Mouse (Mus musculus) limb, embryonic 13.5 days (tissue): Measurements from ENCODE around the gene Lemd2. TPM values are rescaled to one million over a fixed set of nuclear protein-coding genes. Genes with fewer than 3 reads are reported as not detected.
A peak's percentile ranks its signal among the peaks of the same experiment; 100 is the strongest.

ENCODE experiments used
- ATAC-seq: fragments of 200-750 bp; cut with Nextera tagmentation; 2 replicates; pipeline ENCODE4 v1.8.0; 2017; ENCODE audit warnings: low read depth, moderate number of reproducible peaks, moderate TSS enrichment; ENCODE audit not compliant: low FRiP score
- H3K27ac ChIP-seq: fragments of 300-500 bp; sonication (generic); 2 replicates; pipeline ENCODE4 v1.5.1; 2015; ENCODE audit warnings: inconsistent platforms, mild to moderate bottlenecking, moderate library complexity
- H3K27me3 ChIP-seq: fragments of 300-500 bp; sonication (generic); 2 replicates; pipeline ENCODE4 v1.6.1; 2015; ENCODE audit warnings: mild to moderate bottlenecking, inconsistent platforms
- H3K36me3 ChIP-seq: fragments of 300-500 bp; sonication (generic); 2 replicates; pipeline ENCODE4 v1.6.1; 2015; ENCODE audit warnings: inconsistent platforms, mild to moderate bottlenecking, moderate library complexity
- H3K4me1 ChIP-seq: fragments of 300-500 bp; sonication (generic); 2 replicates; pipeline ENCODE4 v1.6.1; 2015; ENCODE audit warnings: inconsistent platforms
- H3K4me2 ChIP-seq: fragments of 300-500 bp; sonication (generic); replicated peaks from 2 replicates; pipeline ENCODE4 v1.6.1; 2015; ENCODE audit warnings: inconsistent platforms, mild to moderate bottlenecking, moderate library complexity
- H3K4me3 ChIP-seq: fragments of 300-500 bp; sonication (generic); 2 replicates; pipeline ENCODE4 v1.5.1; 2015; ENCODE audit warnings: moderate library complexity, mild to moderate bottlenecking, inconsistent platforms
- H3K9ac ChIP-seq: fragments of 300-500 bp; sonication (generic); 2 replicates; pipeline ENCODE4 v1.6.1; 2015; ENCODE audit warnings: mild to moderate bottlenecking, inconsistent platforms
- H3K9me3 ChIP-seq: fragments of 300-500 bp; sonication (generic); 2 replicates; pipeline ENCODE4 v1.6.1; 2016; ENCODE audit warnings: inconsistent platforms
- WGBS: fragments of 180-500 bp; shearing (Covaris S2); methylation state at CpG from one replicate; pipeline ENCODE4 v1.1.7; 2015; 5-methylcytosine and 5-hydroxymethylcytosine counted together
- polyA plus RNA-seq: library from polyadenylated mRNA; unstranded; fragments of >200 nt; fragmentation: Nextera tagmentation; extraction: Ambion mirVana; gene quantifications from 2 replicates; pipeline ENCODE4 v1.2.1, GENCODE M21; 2015

Gene Lemd2
- polyA plus RNA-seq, 1 experiment from 2014 or later: 18.6 TPM

DNA sequence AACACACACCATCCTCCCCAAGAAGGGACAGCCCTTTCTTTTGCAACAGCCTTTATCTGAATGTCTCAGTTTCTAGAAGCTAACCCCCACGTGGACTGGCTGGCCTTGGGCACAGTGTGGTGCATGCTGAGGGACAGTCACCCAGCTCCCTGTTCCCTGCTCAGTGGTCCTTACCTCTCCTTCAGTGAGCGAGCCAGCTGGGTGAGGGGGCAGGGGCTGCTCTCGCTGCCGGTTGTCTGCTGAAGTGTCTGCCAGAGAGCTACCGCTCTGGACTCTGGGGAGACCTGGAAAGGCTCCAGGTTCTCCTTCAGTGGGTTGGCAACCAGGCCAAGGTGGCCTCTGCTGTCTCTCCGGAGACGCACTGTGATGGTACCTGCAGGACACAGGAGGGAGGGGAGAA, 53.4 kb downstream of the Lemd2 start:
- Histone ChIP-seq H3K4me2 (no peak overlapping the region), H3K9me3 (no peaks in the 10 kb centered on the region), H3K27ac (no peak overlapping the region), H3K9ac (peak overlapping the region; percentile 31; the same call in 1 of the 2 replicates), H3K4me3 (no peak overlapping the region), H3K36me3 (no peaks in the 10 kb centered on the region), H3K27me3 (no peaks in the 10 kb centered on the region; the same call in 1 of the 2 replicates), H3K4me1 (peaks cover 76% of the 10 kb centered on the region)
- 67% methylated on average over 7 of the region's 7 CpGs for WGBS
- ATAC-seq: no peak

DNA sequence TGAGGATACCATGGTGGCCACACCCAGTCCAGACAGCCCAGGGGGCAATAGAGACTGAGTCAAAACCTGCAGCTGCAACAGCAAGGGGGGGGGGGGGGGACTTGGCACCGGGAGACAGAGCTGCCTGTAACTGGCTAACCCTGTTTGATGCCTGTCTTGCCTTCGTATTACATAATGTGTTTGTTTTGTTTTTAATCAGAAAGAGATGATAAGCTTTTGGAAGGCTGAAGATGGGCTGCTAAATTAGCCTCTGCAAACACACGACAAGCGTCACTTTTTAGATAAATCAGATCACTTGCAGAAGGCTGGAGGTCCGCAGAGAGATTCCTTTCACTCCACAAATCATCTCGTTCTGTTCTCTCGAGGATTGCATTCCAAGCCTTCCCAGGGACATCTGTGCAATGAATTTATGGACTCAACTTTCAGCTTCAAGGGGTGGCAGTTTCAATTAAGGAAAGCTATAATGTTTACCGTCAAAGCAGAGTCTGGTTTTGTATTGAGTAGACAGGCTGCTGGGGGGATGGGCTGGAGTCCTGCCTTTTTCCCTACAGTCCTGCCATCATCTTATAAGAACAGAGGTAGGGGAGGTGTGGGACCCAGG, 57.8 kb downstream of the Lemd2 start:
- WGBS: 4% methylated on average over 8 of the region's 8 CpGs
- Histone ChIP-seq H3K27me3 (no peaks in the 10 kb centered on the region; the same call in 1 of the 2 replicates), H3K27ac (no peak overlapping the region), H3K4me3 (no peak overlapping the region), H3K9me3 (no peaks in the 10 kb centered on the region), H3K4me1 (peaks cover 71% of the 10 kb centered on the region), H3K36me3 (no peaks in the 10 kb centered on the region), H3K4me2 (peak overlapping the region; percentile 19), H3K9ac (no peak overlapping the region)
- no peak for ATAC-seq

DNA sequence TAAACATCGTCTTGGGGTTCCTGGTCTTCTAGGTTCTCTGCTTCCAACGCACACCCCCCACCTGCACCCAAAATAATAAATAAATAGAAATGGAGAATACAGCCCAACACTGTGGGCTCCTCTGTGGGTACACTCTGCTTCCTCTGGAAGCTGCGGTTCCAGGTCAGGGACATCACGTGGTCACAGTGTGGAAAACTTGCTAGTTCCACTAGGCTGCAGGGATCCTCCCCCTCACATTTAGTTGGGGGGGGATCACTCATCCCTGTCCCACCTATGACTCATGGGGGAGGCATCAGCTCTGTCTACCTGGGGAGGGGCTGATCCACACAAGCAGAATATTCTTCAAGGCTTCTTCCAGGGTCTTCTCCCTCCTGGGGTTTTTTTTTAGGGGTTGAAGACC, 60.1 kb downstream of the Lemd2 start:
- 59% methylated on average over 4 of the region's 4 CpGs for WGBS
- H3K4me3 ChIP-seq: no peak overlapping the region
- no peak for ATAC-seq
- no peak overlapping the region for H3K27ac ChIP-seq
- no peak overlapping the region for H3K9ac ChIP-seq
- H3K4me1 ChIP-seq: peaks cover 76% of the 10 kb centered on the region
- H3K4me2 ChIP-seq: no peak overlapping the region
- H3K36me3 ChIP-seq: no peaks in the 10 kb centered on the region
- no peaks in the 10 kb centered on the region for H3K9me3 ChIP-seq
- no peaks in the 10 kb centered on the region for H3K27me3 ChIP-seq

DNA sequence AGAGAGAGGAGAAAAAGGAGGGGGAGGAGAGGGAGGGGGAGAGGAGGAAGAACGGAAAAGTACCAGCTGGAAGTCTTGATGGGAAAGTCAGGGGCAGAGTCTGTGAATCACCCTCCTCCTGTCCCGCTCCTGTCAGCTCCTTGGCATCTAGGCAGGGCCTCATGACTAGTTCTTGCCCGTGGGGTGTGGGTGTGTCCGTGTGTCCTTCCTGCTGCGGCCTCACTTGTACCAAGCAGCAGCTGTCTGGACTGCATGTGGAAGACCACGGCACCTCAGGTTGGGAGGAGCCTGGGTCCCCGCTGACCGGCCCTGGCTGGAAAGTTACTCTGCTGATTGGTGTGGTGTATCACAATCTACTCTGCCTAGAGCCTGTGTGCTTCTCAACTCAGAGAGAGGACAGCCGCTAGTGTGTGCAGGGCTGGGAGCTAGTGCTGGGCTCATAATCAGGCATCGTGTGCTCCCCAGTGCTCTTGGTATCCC, 62.3 kb downstream of the Lemd2 start:
- H3K27ac ChIP-seq: no peak overlapping the region; the same call in 1 of the 2 replicates
- peaks cover 75% of the 10 kb centered on the region for H3K4me1 ChIP-seq
- no peak overlapping the region for H3K9ac ChIP-seq
- peak; percentile 48; the same call in 1 of the 2 replicates for ATAC-seq
- WGBS: 38% methylated on average over 10 of the region's 10 CpGs
- no peak overlapping the region for H3K4me3 ChIP-seq
- H3K27me3 ChIP-seq: no peaks in the 10 kb centered on the region
- H3K36me3 ChIP-seq: no peaks in the 10 kb centered on the region
- H3K9me3 ChIP-seq: no peaks in the 10 kb centered on the region
- H3K4me2 ChIP-seq: no peak overlapping the region

DNA sequence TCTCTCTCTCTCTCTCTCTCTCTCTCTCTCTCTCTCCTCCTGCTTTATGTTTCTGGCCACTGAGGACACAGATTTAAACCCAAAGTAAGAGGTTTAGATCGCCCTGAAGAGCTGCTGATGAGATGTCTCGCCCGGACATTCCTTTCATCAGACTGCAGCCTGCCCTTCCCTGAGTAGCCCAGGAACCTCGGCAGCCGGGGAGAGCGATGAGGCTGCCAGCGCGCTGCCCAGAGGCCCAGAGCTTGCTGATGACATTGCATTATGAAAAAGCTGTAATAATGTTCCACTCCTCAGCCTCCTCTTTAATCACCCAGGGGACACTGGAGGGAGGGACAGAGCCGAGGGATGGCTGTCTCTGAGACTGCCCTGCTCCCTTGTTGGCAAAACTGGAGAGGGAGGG, 64.0 kb downstream of the Lemd2 start:
- Histone ChIP-seq H3K9me3 (no peaks in the 10 kb centered on the region), H3K4me2 (no peak overlapping the region), H3K4me3 (no peak overlapping the region), H3K4me1 (peaks cover 62% of the 10 kb centered on the region), H3K36me3 (no peaks in the 10 kb centered on the region), H3K27ac (no peak overlapping the region), H3K9ac (no peak overlapping the region), H3K27me3 (0 out of 2 replicates have a peak, but pooled peaks cover 2% of the 10 kb centered on the region)
- WGBS: 64% methylated on average over 9 of the region's 9 CpGs
- no peak for ATAC-seq

Other genes with a start within 250 kb of the Lemd2 start
- 15.5 and 16.7 TPM in 2 replicates for gene Zbtb9, start 231.3 kb downstream of the Lemd2 start, polyA plus RNA-seq
- 4.6 and 4.7 TPM in 2 replicates for gene Bak1, start 175.5 kb downstream of the Lemd2 start, polyA plus RNA-seq
- gene Itpr3, start 147.2 kb downstream of the Lemd2 start, polyA plus RNA-seq: 3.1 and 3.3 TPM in 2 replicates
- 329 and 338 TPM in 2 replicates for gene Uqcc2, start 70.6 kb downstream of the Lemd2 start, polyA plus RNA-seq
- 0.38 and 0.55 TPM in 2 replicates for gene Ip6k3, start 36.7 kb downstream of the Lemd2 start, polyA plus RNA-seq